Mouse (Mus musculus): ENCODE data around the gene Ppp6r2. TPM values are rescaled to one million over a fixed set of nuclear protein-coding genes. Genes with fewer than 3 reads are reported as not detected.

Ppp6r2 gene
- total and polyA plus RNA-seq, 2 experiments from 2014 or later, result 27.7 to 98.4 TPM

- Histone ChIP-seq H3K4me3 (ENCODE audit: low read depth, low read length) (no peak overlapping the region), H3K9ac (replicated peaks; ENCODE audit: low read depth, low read length) (no peak overlapping the region), H3K27me3 (ENCODE audit: control insufficient read depth, insufficient read depth, low read length) (no peaks in the 10 kb centered on the region), H3K9me3 (replicated peaks; ENCODE audit: control insufficient read depth, low read length) (no peaks in the 10 kb centered on the region), H3K36me3 (replicated peaks; ENCODE audit: control insufficient read depth, insufficient read depth, low read length) (no peaks in the 10 kb centered on the region), H3K4me2 (ENCODE audit: low read depth, low read length) (no peak overlapping the region), H3K27ac (ENCODE audit: low read depth) (no peak overlapping the region), H3K4me1 (ENCODE audit: control insufficient read depth, insufficient read depth) (peaks cover 77% of the 10 kb centered on the region)
- TF ChIP-seq EP300 (IDR thresholded peaks at IDR 0.05; ENCODE audit: low read depth), result no peak
- no peak for TF ChIP-seq CTCF (IDR thresholded peaks at IDR 0.05; ENCODE audit: low read depth)
- DNase-seq (ENCODE audit: low spot score) (no peak), ATAC-seq (ENCODE audit: insufficient read depth, low read depth) (no peak)
- WGBS, result 59% methylated on average over 13 of the region's 13 CpGs
These were observed 35.8 kb upstream of the Ppp6r2 start for GRCm38 (mm10) chr15:89175411-89176155.

- Histone ChIP-seq H3K9ac (replicated peaks; ENCODE audit: low read depth, low read length) (no peak overlapping the region), H3K27ac (ENCODE audit: low read depth) (peak overlapping the region; percentile 96), H3K27me3 (ENCODE audit: control insufficient read depth, insufficient read depth, low read length) (no peaks in the 10 kb centered on the region), H3K36me3 (replicated peaks; ENCODE audit: control insufficient read depth, insufficient read depth, low read length) (no peaks in the 10 kb centered on the region), H3K9me3 (replicated peaks; ENCODE audit: control insufficient read depth, low read length) (no peaks in the 10 kb centered on the region), H3K4me1 (ENCODE audit: control insufficient read depth, insufficient read depth) (peaks cover 83% of the 10 kb centered on the region), H3K4me2 (ENCODE audit: low read depth, low read length) (peak overlapping the region; percentile 92), H3K4me3 (ENCODE audit: low read depth, low read length) (no peak overlapping the region)
- 3% methylated on average over 5 of the region's 5 CpGs for WGBS
- TF ChIP-seq EP300 (IDR thresholded peaks at IDR 0.05; ENCODE audit: low read depth) (no peak), CTCF (IDR thresholded peaks at IDR 0.05; ENCODE audit: low read depth) (no peak)
- DNase-seq (ENCODE audit: low spot score) (peak; percentile 75), ATAC-seq (ENCODE audit: insufficient read depth, low read depth) (peak; percentile 28)
These were observed 34.2 kb upstream of the Ppp6r2 start for GRCm38 (mm10) chr15:89177121-89177520.

DNA sequence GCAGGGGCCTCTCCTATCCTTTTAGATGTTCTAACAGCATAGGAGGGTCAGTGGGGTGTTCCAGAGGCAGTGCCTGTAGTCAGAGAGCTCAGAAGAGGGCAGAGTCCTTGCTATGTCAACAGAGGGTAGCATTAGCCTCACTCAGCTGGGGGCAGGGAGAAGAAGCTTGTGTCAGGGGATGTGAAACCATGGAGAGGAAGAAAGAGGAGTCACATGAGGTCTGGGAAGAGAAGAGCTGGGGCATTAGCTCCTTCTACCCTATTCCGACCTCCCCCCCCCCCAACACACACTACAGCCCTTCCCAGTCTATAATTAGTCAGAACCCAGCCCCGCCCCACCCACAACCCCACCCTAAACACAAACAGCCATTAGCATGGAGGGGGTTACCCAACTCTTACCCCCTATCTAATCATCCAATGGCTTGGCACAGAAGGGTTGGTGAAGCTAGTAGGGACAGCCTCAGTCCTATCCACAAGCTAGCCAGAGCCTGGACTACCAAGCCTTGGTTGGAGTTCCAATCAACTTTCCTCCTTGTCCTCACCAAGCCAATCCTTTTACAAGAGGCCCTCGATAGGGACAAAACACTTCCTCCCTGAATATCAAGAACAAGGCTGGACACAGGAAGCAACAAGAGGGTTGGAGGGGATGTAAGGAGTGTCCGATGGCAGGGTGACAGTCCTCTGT, 33.6 kb upstream of the Ppp6r2 start:
- peak overlapping the region; percentile 92 for H3K4me2 ChIP-seq (ENCODE audit: low read depth, low read length)
- TF ChIP-seq EP300 (IDR thresholded peaks at IDR 0.05; ENCODE audit: low read depth) (no peak), CTCF (IDR thresholded peaks at IDR 0.05; ENCODE audit: low read depth) (no peak)
- no peak overlapping the region for H3K9ac ChIP-seq (replicated peaks; ENCODE audit: low read depth, low read length)
- H3K4me1 ChIP-seq (ENCODE audit: control insufficient read depth, insufficient read depth), result peaks cover 83% of the 10 kb centered on the region
- DNase-seq (ENCODE audit: low spot score), result no peak
- H3K27ac ChIP-seq (ENCODE audit: low read depth), result peak overlapping the region; percentile 96
- no peak overlapping the region for H3K4me3 ChIP-seq (ENCODE audit: low read depth, low read length)
- H3K9me3 ChIP-seq (replicated peaks; ENCODE audit: control insufficient read depth, low read length), result no peaks in the 10 kb centered on the region
- no peak for ATAC-seq (ENCODE audit: insufficient read depth, low read depth)
- WGBS, result 41% methylated on average over 4 of the region's 4 CpGs
- H3K36me3 ChIP-seq (replicated peaks; ENCODE audit: control insufficient read depth, insufficient read depth, low read length), result no peaks in the 10 kb centered on the region
- H3K27me3 ChIP-seq (ENCODE audit: control insufficient read depth, insufficient read depth, low read length), result no peaks in the 10 kb centered on the region

GRCm38 (mm10) chr15:89178260-89178860, 33.0 kb upstream of the Ppp6r2 start:
- H3K27me3 ChIP-seq (ENCODE audit: control insufficient read depth, insufficient read depth, low read length), result no peaks in the 10 kb centered on the region
- ATAC-seq (ENCODE audit: insufficient read depth, low read depth) (no peak), DNase-seq (ENCODE audit: low spot score) (no peak)
- peak overlapping the region; percentile 92 for H3K4me2 ChIP-seq (ENCODE audit: low read depth, low read length)
- H3K4me3 ChIP-seq (ENCODE audit: low read depth, low read length), result peak overlapping the region; percentile 83
- peak overlapping the region; percentile 49 for H3K9ac ChIP-seq (replicated peaks; ENCODE audit: low read depth, low read length)
- peaks cover 78% of the 10 kb centered on the region for H3K4me1 ChIP-seq (ENCODE audit: control insufficient read depth, insufficient read depth)
- 43% methylated on average over 7 of the region's 7 CpGs for WGBS
- H3K9me3 ChIP-seq (replicated peaks; ENCODE audit: control insufficient read depth, low read length), result no peaks in the 10 kb centered on the region
- H3K36me3 ChIP-seq (replicated peaks; ENCODE audit: control insufficient read depth, insufficient read depth, low read length), result no peaks in the 10 kb centered on the region
- peak overlapping the region; percentile 96 for H3K27ac ChIP-seq (ENCODE audit: low read depth)
- TF ChIP-seq EP300 (IDR thresholded peaks at IDR 0.05; ENCODE audit: low read depth) (0 out of 2 replicates have a peak, but pooled peaks have one; percentile 15), CTCF (IDR thresholded peaks at IDR 0.05; ENCODE audit: low read depth) (no peak)

GRCm38 (mm10) chr15:89178954-89179629, 32.3 kb upstream of the Ppp6r2 start:
- Histone ChIP-seq H3K27ac (ENCODE audit: low read depth) (peak overlapping the region; percentile 96), H3K4me2 (ENCODE audit: low read depth, low read length) (peak overlapping the region; percentile 92), H3K4me1 (ENCODE audit: control insufficient read depth, insufficient read depth) (peaks cover 71% of the 10 kb centered on the region), H3K36me3 (replicated peaks; ENCODE audit: control insufficient read depth, insufficient read depth, low read length) (no peaks in the 10 kb centered on the region), H3K9ac (replicated peaks; ENCODE audit: low read depth, low read length) (peak overlapping the region; percentile 87), H3K27me3 (ENCODE audit: control insufficient read depth, insufficient read depth, low read length) (no peaks in the 10 kb centered on the region), H3K9me3 (replicated peaks; ENCODE audit: control insufficient read depth, low read length) (no peaks in the 10 kb centered on the region), H3K4me3 (ENCODE audit: low read depth, low read length) (peak overlapping the region; percentile 83)
- DNase-seq (ENCODE audit: low spot score), result peak; percentile 89
- no peak for TF ChIP-seq CTCF (IDR thresholded peaks at IDR 0.05; ENCODE audit: low read depth)
- no peak for TF ChIP-seq EP300 (IDR thresholded peaks at IDR 0.05; ENCODE audit: low read depth)
- 4% methylated on average over 16 of the region's 16 CpGs for WGBS
- ATAC-seq (ENCODE audit: insufficient read depth, low read depth), result peak; percentile 74

Data from heart, postnatal 0 days (tissue).